Mouse (Mus musculus) neutrophil, adult 5-6 weeks (primary cell): Measurements from ENCODE around the gene Gm10717. TPM values are rescaled to one million over a fixed set of nuclear protein-coding genes. Genes with fewer than 3 reads are reported as not detected.
"Not testable (repeated sequence)": the region's sequence is repeated elsewhere in the genome, so short reads cannot be mapped to it uniquely, and the experiment has no call there.

ENCODE experiments used
- ATAC-seq: fragments of 151-379, 151-347 bp; 2 replicates; pipeline ENCODE4 v1.8.0; 2017; ENCODE audit warnings: mild to moderate bottlenecking, moderate TSS enrichment; ENCODE audit not compliant: insufficient number of reproducible peaks, poor library complexity, low FRiP score, severe bottlenecking; ENCODE audit errors: extremely low read depth
- total RNA-seq: library from RNA; stranded (forward); fragments of 200-1000 nt; gene quantifications from 2 replicates; pipeline ENCODE4 v1.2.3, GENCODE M21; 2017

Gm10717 gene
- 77.2 and 107 TPM in 2 replicates for total RNA-seq

DNA sequence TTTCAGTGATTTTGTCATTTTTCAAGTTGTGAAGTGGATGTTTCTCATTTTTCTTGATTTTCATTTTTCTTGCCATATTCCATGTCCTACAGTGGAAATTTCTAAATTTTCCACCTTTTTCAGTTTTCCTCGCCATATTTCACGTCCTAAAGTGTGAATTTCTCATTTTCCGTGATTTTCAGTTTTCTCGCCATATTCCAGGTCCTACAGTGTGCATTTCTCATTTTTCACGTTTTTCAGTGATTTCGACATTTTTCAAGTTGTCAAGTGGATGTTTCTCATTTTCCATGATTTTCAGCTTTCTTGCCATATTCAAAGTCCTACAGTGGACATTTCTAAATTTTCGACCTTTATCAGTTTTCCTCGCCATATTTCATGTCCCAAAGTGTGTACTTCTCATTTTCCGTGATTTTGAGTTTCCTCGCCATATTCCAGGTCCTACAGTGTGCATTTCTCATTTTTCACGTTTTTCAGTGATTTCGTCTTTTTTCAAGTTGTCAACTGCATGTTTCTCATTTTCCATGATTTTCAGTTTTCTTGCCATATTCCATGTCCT lies at the start of gene Gm10717:
Gm10717 (plus strand) TSS at position 506 of the 556 bp plus-strand sequence.
- ATAC-seq = not testable (repeated sequence)

DNA sequence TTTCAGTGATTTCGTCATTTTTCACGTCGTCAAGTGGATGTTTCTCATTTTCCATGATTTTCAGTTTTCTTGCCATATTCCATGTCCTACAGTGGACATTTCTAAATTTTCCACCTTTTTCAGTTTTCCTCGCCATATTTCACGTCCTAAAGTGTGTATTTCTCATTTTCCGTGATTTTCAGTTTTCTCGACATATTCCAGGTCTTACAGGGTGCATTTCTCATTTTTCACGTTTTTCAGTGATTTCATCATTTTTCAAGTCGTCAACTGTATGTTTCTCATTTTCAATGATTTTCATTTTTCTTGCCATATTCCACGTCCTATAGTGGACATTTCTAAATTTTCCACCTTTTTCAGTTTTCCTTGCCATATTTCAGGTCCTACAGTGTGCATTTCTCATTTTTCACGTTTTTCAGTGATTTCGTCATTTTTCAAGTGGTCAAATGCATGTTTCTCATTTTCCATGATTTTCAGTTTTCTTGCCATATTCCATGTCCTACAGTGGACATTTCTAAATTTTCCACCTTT lies 24.7 kb upstream of the Gm10717 start, which contains the start of gene Gm10722:
Gm10722 (plus strand) TSS at position 478 of the 528 bp plus-strand sequence.
- ATAC-seq = not testable (repeated sequence)

DNA sequence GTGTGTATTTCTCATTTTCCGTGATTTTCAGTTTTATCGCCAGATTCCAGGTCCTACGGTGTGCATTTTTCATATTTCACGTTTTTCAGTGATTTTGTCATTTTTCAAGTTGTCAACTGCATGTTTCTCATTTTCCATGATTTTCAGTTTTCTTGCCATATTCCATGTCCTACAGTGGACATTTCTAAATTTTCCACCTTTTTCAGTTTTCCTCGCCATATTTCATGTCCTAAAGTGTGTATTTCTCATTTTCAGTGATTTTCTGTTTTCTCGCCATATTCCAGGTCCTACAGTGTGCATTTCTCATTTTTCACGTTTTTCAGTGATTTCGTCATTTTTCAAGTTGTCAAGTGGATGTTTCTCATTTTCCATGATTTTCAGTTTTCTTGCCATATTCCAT lies 24.2 kb upstream of the Gm10717 start:
- not testable (repeated sequence) for ATAC-seq

DNA sequence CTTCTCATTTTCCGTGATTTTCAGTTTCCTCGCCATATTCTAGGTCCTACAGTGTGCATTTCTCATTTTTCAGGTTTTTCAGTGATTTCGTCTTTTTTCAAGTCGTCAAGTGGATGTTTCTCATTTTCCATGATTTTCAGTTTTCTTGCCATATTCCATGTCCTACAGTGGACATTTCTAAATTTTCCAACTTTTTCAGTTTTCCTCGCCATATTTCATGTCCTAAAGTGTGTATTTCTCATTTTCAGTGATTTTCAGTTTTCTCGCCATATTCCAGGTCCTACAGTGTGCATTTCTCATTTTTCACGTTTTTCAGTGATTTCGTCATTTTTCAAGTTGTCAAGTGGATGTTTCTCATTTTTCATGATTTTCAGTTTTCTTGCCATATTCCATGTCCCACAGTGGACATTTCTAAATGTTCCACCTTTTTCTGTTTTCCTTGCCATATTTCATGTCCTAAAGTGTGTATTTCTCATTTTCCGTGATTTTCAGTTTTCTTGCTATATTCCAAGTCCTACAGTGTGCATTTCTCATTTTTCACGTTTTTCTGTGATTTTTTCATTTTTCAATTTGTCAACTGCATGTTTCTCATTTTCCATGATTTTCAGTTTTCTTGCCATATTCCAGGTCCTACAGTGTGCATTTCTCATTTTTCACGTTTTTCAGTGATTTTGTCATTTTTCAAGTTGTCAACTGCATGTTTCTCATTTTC lies 23.1 kb upstream of the Gm10717 start:
- ATAC-seq = peak; percentile 22; the same call in 1 of the 2 replicates

DNA sequence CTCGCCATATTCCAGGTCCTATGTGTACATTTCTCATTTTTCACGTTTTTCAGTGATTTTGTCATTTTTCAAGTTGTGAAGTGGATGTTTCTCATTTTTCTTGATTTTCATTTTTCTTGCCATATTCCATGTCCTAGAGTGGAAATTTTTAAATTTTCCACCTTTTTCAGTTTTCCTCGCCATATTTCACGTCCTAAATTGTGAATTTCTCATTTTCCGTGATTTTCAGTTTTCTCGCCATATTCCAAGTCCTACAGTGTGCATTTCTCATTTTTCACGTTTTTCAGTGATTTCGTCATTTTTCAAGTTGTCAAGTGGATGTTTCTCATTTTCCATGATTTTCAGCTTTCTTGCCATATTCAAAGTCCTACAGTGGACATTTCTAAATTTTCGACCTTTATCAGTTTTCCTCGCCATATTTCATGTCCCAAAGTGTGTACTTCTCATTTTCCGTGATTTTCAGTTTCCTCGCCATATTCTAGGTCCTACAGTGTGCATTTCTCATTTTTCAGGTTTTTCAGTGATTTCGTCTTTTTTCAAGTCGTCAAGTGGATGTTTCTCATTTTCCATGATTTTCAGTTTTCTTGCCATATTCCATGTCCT lies 22.3 kb upstream of the Gm10717 start, which contains the start of gene Gm11168:
Gm11168 (plus strand) TSS at position 553 of the 603 bp plus-strand sequence.
- not testable (repeated sequence) for ATAC-seq

DNA sequence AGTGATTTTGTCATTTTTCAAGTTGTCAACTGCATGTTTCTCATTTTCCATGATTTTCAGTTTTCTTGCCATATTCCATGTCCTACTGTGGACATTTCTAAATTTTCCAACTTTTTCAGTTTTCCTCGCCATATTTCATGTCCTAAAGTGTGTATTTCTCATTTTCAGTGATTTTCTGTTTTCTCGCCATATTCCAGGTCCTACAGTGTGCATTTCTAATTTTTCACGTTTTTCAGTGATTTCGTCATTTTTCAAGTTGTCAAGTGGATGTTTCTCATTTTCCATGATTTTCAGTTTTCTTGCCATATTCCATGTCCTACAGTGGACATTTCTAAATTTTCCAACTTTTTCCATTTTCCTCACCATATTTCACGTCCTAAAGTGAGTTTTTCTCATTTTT lies 19.0 kb upstream of the Gm10717 start:
- ATAC-seq = peak; percentile 27

DNA sequence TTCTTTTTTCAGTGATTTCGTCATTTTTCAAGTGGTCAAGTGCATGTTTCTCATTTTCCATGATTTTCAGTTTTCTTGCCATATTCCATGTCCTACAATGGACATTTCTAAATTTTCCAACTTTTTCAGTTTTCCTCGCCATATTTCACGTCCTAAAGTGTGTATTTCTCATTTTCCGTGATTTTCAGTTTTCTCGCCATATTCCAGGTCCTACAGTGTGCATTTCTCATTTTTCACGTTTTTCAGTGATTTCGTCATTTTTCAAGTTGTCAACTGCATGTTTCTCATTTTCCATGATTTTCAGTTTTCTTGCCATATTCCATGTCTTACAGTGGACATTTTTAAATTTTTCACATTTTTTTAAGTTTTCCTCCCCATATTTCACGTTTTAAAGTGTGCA lies 18.6 kb upstream of the Gm10717 start:
- not testable (repeated sequence) for ATAC-seq

DNA sequence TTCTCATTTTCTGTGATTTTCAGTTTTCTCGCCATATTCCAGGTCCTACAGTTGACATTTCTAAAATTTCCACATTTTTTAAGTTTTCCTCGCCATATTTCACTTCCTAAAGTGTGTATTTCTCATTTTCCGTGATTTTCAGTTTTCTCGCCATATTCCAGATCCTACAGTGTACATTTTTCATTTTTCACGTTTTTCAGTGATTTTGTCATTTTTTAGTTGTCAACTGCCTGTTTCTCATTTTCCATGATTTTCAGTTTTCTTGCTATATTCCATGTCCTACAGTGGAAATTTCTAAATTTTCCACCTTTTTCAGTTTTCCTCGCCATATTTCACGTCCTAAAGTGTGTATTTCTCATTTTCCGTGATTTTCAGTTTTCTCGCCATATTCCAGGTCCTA lies 17.9 kb upstream of the Gm10717 start:
- ATAC-seq = peak; percentile 21

DNA sequence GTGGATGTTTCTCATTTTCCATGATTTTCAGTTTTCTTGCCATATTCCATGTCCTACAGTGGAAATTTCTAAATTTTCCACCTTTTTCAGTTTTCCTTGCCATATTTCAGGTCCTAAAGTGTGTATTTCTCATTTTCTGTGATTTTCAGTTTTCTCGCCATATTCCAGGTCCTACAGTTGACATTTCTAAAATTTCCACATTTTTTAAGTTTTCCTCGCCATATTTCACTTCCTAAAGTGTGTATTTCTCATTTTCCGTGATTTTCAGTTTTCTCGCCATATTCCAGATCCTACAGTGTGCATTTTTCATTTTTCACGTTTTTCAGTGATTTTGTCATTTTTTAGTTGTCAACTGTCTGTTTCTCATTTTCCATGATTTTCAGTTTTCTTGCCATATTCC lies 15.9 kb upstream of the Gm10717 start:
- peak; percentile 13 for ATAC-seq

DNA sequence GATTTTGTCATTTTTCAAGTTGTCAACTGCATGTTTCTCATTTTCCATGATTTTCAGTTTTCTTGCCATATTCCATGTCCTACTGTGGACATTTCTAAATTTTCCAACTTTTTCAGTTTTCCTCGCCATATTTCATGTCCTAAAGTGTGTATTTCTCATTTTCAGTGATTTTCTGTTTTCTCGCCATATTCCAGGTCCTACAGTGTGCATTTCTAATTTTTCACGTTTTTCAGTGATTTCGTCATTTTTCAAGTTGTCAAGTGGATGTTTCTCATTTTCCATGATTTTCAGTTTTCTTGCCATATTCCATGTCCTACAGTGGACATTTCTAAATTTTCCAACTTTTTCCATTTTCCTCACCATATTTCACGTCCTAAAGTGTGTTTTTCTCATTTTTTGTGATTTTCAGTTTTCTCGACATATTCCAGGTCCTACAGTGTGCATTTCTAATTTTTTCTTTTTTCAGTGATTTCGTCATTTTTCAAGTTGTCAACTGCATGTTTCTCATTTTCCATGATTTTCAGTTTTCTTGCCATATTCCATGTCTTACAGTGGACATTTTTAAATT lies 13.1 kb upstream of the Gm10717 start:
- ATAC-seq = peak; percentile 43

DNA sequence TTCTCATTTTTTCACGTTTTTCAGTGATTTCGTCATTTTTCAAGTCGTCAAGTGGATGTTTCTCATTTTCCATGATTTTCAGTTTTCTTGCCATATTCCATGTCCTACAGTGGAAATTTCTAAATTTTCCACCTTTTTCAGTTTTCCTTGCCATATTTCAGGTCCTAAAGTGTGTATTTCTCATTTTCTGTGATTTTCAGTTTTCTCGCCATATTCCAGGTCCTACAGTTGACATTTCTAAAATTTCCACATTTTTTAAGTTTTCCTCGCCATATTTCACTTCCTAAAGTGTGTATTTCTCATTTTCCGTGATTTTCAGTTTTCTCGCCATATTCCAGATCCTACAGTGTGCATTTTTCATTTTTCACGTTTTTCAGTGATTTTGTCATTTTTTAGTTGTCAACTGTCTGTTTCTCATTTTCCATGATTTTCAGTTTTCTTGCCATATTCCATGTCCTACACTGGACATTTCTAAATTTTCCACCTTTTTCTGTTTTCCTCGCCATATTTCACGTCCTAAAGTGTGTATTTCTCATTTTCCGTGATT lies 12.4 kb upstream of the Gm10717 start, which contains the start of gene Gm10721:
Gm10721 (plus strand) TSS at position 408 of the 547 bp plus-strand sequence.
- peak; percentile 23 for ATAC-seq

DNA sequence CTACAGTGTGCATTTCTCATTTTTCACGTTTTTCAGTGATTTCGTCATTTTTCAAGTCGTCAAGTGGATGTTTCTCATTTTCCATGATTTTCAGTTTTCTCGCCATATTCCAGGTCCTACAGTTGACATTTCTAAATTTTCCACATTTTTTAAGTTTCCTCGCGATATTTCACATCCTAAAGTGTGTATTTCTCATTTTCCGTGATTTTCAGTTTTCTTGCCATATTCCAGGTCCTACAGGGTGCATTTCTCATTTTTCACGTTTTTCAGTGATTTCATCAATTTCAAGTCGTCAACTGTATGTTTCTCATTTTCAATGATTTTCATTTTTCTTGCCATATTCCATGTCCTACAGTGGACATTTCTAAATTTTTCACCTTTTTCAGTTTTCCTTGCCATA lies 9.9 kb upstream of the Gm10717 start, which contains the start of gene Gm10720:
Gm10720 (plus strand) TSS at position 301 of the 400 bp plus-strand sequence.
- not testable (repeated sequence) for ATAC-seq

DNA sequence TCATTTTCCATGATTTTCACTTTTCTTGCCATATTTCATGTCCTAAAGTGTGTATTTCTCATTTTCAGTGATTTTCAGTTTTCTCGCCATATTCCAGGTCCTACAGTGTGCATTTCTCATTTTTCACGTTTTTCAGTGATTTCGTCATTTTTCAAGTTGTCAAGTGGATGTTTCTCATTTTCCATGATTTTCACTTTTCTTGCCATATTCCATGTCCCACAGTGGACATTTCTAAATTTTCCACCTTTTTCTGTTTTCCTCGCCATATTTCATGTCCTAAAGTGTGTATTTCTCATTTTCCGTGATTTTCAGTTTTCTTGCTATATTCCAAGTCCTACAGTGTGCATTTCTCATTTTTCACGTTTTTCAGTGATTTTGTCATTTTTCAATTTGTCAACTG lies 9.3 kb upstream of the Gm10717 start:
- not testable (repeated sequence) for ATAC-seq

DNA sequence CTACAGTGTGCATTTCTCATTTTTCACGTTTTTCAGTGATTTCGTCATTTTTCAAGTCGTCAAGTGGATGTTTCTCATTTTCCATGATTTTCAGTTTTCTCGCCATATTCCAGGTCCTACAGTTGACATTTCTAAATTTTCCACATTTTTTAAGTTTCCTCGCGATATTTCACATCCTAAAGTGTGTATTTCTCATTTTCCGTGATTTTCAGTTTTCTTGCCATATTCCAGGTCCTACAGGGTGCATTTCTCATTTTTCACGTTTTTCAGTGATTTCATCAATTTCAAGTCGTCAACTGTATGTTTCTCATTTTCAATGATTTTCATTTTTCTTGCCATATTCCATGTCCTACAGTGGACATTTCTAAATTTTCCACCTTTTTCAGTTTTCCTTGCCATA lies 8.1 kb upstream of the Gm10717 start, which contains the start of gene Gm10719:
Gm10719 (plus strand) TSS at position 301 of the 400 bp plus-strand sequence.
- not testable (repeated sequence) for ATAC-seq

DNA sequence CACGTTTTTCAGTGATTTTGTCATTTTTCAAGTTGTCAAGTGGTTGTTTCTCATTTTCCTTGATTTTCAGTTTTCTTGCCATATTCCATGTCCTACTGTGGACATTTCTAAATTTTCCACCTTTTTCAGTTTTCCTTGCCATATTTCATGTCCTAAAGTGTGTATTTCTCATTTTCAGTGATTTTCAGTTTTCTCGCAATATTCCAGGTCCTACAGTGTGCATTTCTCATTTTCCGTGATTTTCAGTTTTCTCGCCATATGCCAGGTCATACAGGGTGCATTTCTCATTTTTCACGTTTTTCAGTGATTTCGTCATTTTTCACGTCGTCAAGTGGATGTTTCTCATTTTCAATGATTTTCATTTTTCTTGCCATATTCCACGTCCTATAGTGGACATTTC lies 6.3 kb upstream of the Gm10717 start:
- ATAC-seq = not testable (repeated sequence)

DNA sequence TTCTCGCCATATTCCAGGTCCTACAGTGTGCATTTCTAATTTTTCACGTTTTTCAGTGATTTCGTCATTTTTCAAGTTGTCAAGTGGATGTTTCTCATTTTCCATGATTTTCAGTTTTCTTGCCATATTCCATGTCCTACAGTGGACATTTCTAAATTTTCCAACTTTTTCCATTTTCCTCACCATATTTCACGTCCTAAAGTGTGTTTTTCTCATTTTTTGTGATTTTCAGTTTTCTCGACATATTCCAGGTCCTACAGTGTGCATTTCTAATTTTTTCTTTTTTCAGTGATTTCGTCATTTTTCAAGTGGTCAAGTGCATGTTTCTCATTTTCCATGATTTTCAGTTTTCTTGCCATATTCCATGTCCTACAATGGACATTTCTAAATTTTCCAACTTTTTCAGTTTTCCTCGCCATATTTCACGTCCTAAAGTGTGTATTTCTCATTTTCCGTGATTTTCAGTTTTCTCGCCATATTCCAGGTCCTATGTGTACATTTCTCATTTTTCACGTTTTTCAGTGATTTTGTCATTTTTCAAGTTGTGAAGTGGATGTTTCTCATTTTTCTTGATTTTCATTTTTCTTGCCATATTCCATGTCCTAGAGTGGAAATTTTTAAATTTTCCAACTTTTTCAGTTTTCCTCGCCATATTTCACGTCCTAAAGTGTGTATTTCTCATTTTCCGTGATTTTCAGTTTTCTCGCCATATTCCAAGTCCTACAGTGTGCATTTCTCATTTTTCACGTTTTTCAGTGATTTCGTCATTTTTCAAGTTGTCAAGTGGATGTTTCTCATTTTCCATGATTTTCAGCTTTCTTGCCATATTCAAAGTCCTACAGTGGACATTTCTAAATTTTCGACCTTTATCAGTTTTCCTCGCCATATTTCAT lies 5.1 kb upstream of the Gm10717 start:
- ATAC-seq = peak; percentile 41

DNA sequence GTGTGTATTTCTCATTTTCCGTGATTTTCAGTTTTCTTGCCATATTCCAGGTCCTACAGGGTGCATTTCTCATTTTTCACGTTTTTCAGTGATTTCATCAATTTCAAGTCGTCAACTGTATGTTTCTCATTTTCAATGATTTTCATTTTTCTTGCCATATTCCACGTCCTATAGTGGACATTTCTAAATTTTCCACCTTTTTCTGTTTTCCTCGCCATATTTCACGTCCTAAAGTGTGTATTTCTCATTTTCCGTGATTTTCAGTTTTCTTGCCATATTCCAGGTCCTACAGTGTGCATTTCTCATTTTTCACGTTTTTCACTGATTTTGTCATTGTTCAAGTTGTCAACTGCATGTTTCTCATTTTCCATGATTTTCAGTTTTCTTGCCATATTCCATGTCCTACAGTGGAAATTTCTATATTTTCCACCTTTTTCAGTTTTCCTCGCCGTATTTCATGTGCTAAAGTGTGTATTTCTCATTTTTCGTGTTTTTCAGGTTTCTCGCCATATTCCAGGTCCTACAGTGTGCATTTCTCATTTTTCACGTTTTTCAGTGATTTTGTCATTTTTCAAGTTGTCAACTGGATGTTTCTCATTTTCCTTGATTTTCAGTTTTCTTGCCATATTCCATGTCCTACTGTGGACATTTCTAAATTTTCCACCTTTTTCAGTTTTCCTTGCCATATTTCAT lies 2.8 kb upstream of the Gm10717 start:
- not testable (repeated sequence) for ATAC-seq
